Mouse (Mus musculus) E14TG2a.4 (cell line): ENCODE measurements around the gene Adss.

Experiments used
- CTCF ChIP-seq: conservative IDR thresholded peaks from 2 replicates; pipeline ENCODE4 v1.5.1; 2014; ENCODE audit warnings: low read length
- POU5F1 ChIP-seq: IDR thresholded peaks from 2 replicates; pipeline ENCODE4 v1.6.1; 2014; ENCODE audit warnings: low read length, borderline replicate concordance

DNA sequence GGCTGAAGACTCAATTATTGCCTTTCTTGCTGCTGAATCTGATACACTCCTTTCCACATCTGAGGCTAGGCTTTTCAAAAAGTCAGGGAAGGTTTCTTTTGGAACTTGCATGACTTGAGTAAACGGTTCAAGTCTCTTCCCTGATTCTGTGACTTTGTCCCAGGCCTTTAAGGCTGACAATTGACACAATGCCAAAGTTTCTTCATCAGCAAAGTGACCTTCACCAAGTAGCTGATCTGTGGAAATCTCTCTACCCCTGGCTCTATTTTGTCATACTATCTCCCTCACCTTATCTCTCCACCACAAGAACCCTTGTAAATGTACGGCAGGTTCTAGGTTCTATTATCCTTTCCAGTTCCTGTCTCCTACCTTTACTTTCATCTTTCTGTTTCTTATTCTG is 7.2 kb upstream of the Adss start:
- no peak for TF ChIP-seq CTCF
- TF ChIP-seq POU5F1, result no peak
